Mouse (Mus musculus) embryonic stem cell, embryonic (primary cell): ENCODE data around the gene Gm11011.

Experiments
- CTCF ChIA-PET, 4 experiments: fragments of 300-600 bp in 2 of 4; fragments of 350-600 bp in 2 of 4; sonication (Branson Sonifier 250); formaldehyde crosslinking; loops; one replicate each; lab custom pipeline; 2022; ENCODE audit warnings: inconsistent platforms in 2 of 4; lab: Charles Lee
- POLR2A ChIA-PET, 4 experiments: fragments of 300-600 bp in 2 of 4; fragments of 350-600 bp in 2 of 4; sonication (Branson Sonifier 250); formaldehyde crosslinking; loops; one replicate each; lab custom pipeline; 2022; ENCODE audit warnings: antibody characterized with exemption in 4 of 4, inconsistent platforms in 1 of 4; lab: Charles Lee

Gene Gm11011

DNA sequence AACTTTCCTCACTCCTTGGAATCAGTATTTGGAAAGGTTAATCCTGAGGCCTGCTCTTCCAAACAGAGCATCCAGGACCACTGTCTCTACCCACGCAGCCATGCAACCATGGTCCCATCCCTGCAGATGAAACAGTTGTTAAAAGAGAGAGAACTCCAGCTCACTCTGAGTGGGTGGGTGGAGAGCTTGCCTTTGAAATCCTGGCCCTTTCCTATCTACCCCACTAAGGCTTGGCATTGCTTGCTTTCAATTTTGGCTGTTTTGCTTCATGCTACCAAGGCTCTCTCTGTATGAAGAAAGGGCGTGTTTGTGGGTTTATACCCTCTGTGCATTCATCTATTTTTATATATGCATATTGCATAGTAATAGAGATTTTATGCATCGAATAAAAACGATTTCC is 12.0 kb upstream of the Gm11011 start:
- POLR2A ChIA-PET: no interaction called here
- CTCF ChIA-PET: interaction anchor here in 1 of 4 experiments (0.6 kb wide), 1 partner anchor 191 kb away, joined by 3 read pairs; no protein-coding TSS in a partner anchor

DNA sequence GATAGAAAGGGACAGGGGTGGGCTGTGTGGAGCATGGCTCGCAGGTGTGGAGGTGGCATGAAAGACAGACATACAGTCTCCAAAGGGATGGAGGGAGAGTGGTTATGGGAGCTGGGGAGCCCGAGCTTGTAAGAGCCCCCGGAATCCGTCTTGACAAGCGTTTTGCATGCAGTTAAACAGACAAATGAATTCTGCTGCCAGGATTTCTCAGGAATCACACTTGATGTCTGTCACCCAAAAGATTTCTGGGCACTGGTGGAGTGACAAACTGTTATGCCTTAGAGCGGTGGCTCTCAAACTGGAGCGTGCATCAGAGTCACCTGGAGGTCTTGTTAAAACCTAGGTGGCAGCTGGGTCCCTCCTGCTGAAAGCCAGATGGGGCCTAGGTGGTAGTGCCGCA is 10.4 kb upstream of the Gm11011 start:
- CTCF ChIA-PET: no interaction called here
- POLR2A ChIA-PET: interaction anchor here in 1 of 4 experiments (0.5 to 1.5 kb wide), 4 partner anchors 9 to 519 kb away, joined by 3 to 4 read pairs (median 4); no protein-coding TSS in a partner anchor

DNA sequence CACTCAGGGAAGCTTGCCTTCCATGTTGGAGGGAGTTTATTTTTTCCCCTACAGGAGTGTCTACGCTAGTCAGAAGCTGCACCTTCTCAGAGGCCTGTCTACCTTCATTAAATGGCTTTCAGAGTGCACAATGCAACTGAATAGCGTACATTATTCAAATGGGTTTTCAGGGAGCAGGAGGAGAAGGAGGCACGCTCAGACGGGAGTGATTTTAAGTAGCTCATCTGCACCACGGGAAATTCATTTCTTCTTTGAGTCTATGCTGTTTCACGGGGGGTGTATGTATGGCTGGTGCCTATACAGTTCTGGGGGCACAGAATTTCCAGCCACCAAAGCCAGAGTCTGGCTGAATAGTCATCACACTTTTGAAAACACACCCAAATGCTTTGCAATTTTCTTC is 9.8 kb upstream of the Gm11011 start:
- ChIA-PET CTCF (no interaction called here), POLR2A (interaction anchor here in 1 of 4 experiments (1.5 kb wide), 1 partner anchor 9 kb away, joined by 4 read pairs; no protein-coding TSS in a partner anchor)

DNA sequence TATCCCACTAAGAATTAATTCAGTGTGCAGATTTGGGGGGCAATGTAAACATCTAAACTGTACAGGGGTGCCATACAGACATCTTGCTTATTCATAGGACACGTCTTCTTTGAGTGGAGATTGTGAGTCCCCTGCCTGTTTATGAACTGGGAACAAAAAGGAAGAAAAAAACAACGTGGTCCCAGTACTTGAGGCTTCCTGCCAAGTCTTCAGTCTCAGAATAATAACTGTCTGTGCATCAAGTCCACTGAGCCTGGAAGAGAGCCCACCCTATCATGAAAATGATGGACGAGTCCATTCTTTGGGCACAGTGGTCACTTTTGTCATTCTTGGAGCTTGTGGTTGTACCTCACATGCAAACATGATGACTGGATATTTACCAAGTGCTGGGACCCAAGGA is 6.2 kb upstream of the Gm11011 start:
- ChIA-PET POLR2A (no interaction called here), CTCF (interaction anchor here in 1 of 4 experiments (1.1 kb wide), 1 partner anchor 233 kb away, joined by 6 read pairs; no protein-coding TSS in a partner anchor)

DNA sequence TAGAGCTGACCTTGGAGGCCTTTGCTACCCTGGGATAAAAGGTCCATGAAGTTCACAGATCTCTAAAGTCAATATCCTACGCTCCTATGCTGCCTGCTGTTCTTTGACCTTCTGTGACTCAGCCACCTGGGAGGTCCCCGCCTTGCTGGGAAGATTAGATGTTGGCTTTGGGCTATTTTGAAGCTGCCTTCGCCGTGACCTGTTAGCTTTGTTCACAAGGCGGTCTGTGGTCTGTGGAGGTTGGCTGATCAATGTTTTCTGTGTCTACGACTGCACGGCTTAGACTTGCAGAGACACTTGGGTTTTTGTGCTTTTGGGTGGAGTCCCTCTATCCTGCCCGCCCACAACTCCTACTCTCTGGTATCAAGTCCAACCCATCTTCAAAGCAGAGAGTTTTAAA is 2.9 kb upstream of the Gm11011 start:
- ChIA-PET CTCF (no interaction called here), POLR2A (no interaction called here)

DNA sequence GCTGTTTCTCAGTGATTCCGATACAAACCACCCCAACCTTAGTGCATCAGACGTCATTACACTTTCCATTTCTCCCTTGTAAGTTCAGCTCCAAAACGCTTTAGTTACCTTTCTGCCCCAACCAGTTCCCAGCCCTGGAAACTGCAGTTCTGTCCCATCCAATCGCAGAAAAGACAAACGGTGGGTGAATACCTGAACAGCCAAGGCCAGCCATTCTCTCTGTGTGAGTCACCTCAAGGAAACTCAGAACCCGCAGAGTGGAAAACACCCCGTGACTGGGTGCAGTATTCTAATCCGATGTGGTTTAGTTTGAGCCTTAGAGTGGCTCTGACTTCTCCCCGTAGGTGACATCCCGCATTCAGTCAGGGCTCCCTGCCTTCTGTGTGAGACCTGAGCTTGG is 2.2 kb upstream of the Gm11011 start:
- POLR2A ChIA-PET: no interaction called here
- CTCF ChIA-PET: interaction anchor here in 1 of 4 experiments (0.5 kb wide), 1 partner anchor 23 kb away, joined by 3 read pairs; no protein-coding TSS in a partner anchor

DNA sequence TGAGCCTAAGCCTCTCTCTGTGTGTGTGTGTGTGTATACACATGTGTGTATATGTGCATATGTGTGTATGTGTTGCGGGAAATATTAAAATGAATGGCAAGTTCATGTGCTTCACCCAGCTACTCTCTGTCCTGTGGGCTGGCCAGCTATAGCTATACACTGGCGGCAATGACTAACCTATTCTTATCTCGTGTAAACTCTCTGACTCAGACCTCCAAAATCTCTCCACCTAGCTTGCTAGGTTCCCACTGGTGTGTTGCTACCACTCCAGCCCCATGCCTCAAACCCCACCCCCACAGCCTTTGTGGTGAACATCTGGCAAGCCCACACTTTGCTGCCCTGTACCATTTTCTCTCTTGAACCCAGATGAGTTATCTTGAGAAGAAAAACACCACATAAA is 857 bp downstream of the Gm11011 start:
- CTCF ChIA-PET: no interaction called here
- POLR2A ChIA-PET: interaction anchor here in 1 of 4 experiments (0.5 kb wide), 1 partner anchor 69 kb away, joined by 4 read pairs; no protein-coding TSS in a partner anchor

DNA sequence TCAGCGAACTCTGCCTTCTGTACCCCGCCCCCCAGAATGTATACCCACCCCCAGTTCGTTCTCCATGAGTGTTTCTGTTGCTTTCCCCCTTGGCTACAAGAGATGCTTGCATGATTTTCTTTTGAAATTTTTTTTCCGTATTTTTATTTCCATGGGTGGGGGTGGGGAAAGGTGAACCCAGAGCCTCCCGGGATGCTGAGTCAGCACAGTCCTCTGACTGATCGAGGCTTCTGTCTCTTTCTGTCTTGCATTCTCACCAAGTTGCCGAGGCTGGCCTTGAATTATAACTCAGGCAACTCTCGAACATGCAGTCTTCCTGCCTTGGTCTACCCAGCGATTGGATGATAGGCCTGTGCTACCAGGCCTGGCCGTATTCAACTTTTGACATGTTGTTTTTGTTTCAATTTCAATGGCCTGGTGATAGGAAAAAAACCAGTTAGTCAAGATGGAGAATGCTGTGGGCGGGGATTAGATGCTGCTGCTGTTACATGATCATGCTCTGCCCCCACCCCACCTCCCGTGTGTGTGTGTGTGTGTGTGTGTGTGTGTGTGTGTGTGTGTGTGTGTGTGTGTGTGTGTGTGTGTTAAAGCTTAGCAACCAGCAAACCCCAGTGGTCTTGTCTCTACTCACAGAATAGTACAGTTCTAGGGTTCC is 1.8 kb downstream of the Gm11011 start:
- POLR2A ChIA-PET: interaction anchor here in 1 of 4 experiments (0.7 kb wide), 1 partner anchor 69 kb away, joined by 3 read pairs; no protein-coding TSS in a partner anchor
- CTCF ChIA-PET: no interaction called here

DNA sequence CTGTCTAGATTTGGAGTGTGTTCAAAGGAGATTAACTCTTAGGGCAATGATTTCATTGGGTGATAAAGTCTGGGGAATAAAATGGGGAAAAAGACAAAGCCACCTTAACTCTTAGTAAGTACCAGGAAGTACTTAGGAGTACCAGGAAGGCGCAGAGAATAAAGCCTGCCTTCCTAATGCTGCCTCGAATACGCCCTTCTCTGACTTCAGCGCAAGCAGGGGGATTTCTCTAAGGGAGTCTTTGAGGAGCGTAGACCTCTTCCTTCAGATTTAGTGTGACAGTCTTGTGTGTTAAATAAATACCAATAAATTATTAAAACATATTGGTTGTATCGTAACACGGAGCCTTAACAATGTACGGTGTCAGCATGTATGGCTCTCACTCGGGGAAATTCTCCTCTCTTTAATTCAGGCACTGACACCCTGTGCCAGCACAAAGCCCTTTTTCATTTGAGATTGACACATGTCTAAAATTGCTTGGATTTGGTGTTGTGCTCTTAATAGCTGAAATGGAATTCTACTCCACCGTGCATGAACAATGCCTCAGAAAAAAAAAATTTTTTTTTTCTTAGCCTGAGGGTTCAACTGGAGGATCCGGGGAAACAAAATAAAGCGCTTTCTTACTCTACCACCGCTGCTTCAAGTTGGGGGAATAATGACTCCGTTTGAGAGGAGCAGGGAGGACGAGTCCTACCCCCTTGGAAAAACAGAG is 2.6 kb downstream of the Gm11011 start:
- ChIA-PET POLR2A (no interaction called here), CTCF (no interaction called here)

DNA sequence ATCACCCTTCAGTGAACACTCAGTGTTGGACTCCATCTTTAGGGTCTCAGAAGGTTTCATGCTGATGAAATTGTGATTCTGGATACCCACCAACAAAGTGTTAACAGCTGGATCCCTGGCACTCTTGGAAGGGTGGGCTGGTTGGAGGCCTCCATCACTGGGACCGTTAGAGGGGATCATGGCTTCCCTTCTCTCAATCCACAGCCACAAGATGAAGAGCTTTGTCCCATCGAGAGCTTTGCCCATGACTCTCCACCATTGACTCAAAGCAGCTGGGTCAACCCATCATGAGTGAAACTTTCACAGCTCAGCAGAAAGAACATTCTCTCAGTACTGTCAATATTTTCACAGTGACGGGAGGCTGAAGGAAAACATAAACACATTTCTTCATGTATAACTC is 4.1 kb downstream of the Gm11011 start:
- CTCF ChIA-PET: no interaction called here
- POLR2A ChIA-PET: interaction anchor here in 1 of 4 experiments (0.6 kb wide), 1 partner anchor 80 kb away, joined by 4 read pairs; no protein-coding TSS in a partner anchor

DNA sequence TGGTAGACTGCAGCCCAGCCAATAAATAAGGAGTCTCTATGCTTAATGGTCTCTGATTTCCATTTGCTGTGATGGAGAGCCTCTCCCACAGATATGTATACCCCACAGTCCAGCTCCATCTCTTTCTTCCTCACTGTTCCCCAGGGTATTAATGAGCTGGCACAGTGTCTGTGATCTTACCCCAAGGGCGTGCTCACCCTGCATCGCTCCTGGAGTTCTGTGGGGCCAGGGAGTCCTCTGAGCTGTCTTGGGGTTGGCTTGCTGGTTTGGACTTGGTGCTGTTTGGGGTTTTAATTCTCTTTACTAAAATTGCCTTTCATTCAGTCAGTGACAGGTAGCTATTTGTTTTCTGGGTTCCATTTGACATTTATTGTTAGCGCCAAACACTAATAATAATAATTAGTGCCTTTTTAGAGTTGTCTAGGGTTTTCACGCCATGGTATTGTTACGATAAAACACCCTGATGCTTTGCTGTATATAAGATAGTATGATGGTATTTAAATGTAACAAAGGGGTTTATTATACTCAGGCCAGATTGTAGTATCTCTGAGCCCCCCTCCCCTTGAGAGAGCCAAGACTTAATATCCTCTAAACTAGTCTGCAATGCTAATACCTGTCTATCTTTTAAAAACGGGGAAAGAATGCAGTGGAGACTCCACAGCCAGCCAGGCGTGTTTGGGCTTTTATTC is 9.9 kb downstream of the Gm11011 start:
- CTCF ChIA-PET: interaction anchor here in 2 of 4 experiments (0.6 to 0.7 kb wide), 2 partner anchors 48 to 1294 kb away, joined by 3 to 4 read pairs; no protein-coding TSS in a partner anchor

DNA sequence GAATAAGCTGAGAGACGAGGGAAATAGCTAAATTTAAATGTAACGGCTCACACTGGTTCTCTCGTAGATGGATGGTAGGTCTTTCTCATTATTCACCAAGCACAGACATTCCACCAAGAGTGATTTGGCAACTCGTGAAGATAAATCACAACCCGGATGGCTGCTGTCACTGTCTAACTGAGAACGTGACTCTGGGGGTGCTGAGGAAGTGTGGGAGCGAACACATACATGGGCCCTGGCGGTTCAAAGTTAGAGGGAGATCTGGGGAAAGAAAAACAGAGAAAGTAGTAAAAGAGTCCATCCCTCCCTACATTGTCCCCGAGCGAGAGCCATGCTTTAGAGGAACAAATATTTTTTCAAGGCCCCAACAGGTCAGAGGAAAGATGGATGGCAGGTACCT is 17.5 kb downstream of the Gm11011 start:
- CTCF ChIA-PET: no interaction called here
- POLR2A ChIA-PET: no interaction called here

More for the DNA sequence above, 9.9 kb downstream of the Gm11011 start:
- POLR2A ChIA-PET: no interaction called here

DNA sequence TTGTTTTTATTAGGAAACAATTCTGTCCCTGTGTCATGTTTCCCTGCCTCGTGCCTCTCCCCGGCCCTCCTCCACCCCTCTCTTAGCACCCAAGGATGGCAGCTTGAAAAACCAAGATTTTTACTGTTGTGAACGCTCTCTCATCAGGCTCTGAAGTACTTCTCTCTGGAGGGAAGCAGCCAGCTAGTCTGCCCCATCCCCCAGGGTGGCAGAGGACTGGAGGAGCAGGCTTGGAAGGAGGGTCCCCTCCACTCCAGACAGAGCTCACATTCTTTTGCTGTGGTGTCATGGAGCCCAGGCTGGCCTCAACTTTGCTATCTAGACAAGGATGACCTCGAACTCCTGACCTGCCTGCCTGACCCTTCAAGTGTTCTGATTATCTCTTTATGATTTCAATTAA is 21.4 kb downstream of the Gm11011 start:
- POLR2A ChIA-PET: no interaction called here
- CTCF ChIA-PET: no interaction called here

DNA sequence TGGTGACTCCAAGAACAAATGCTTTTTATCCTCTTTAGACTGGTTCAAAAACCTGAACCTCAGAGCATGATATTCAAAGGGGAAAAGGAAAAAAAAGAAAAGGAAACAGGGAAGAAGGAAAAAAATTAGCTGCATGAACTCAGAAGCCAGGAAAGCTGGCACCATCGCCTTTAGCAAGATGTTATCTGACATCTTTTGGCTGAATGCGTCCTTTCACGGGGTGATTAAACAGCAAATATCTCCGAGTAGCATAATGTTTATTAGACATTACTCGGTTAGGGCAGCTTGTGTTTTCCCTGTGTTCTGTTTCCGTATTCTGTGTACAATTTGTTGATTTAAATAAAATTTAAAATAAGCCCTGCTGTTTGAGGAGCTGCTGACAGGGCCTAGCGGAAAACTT is 21.8 kb downstream of the Gm11011 start:
- POLR2A ChIA-PET: no interaction called here
- CTCF ChIA-PET: interaction anchor here in 1 of 4 experiments (0.5 kb wide), 1 partner anchor 236 kb away, joined by 3 read pairs; no protein-coding TSS in a partner anchor

DNA sequence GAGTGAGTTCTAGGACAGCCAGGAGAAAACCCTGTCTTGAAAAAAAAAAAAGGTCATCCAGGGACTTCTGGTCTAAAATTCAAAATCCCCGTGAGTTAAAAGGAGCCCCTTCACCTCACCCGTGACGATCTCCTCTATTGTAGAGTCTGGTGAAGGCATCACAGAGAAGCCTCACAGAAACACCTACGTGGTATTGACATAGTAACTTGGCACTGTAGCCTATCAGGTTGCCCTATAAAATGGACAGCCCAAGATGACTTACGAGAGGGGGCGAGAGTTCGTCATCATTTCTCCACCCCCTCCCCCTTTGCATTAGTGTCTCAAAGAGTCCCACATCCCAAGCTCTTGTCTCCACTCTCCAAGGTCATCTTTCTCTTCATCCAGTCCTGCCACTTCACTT is 41.9 kb downstream of the Gm11011 start:
- POLR2A ChIA-PET: no interaction called here
- CTCF ChIA-PET: no interaction called here

DNA sequence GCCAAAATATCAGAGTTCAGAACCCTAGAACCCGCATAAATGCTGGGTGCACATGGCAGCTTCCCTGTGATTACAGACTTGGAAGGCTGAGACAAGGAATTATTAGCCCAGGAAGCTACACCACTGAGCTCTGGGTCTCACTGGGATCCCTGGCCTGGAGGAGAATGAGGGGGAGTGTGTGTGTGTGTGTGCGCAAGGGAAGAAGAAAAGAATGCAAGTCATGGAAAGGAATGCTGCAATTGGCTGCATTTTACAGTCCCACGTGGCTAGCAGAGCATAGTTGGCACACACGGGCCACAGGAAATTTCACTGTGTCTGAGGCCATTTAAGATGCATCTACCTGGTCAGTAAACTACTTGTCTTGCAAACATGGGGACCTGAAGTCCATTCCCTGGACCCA is 48.6 kb downstream of the Gm11011 start:
- ChIA-PET POLR2A (interaction anchor here in 1 of 4 experiments (1.4 kb wide), 1 partner anchor 8 kb away, joined by 3 read pairs; no protein-coding TSS in a partner anchor), CTCF (no interaction called here)
